Mouse (Mus musculus): ENCODE results near the gene Cnnm1. TPM values are rescaled to one million over a fixed set of nuclear protein-coding genes. Genes with fewer than 3 reads are reported as not detected.

Gene Cnnm1
- polyA plus RNA-seq, 1 experiment from 2014 or later: 0.11 TPM

GRCm38 (mm10) chr19:43513874-43514273, 73.6 kb downstream of the Cnnm1 start:
- peaks cover 17% of the 10 kb centered on the region for H3K4me1 ChIP-seq
- no peak overlapping the region for H3K27ac ChIP-seq (replicated peaks)
- no peaks in the 10 kb centered on the region for H3K9me3 ChIP-seq
- H3K9ac ChIP-seq: no peak overlapping the region
- no peak overlapping the region for H3K4me3 ChIP-seq
- WGBS: 87% methylated on average over 8 of the region's 8 CpGs
- peaks cover 80% of the 10 kb centered on the region for H3K36me3 ChIP-seq
- no peaks in the 10 kb centered on the region for H3K27me3 ChIP-seq (replicated peaks)
- ATAC-seq (ENCODE audit: extremely low read depth, insufficient number of reproducible peaks, low FRiP score, low TSS enrichment): no peak
- no peak overlapping the region for H3K4me2 ChIP-seq

- peaks cover 34% of the 10 kb centered on the region for H3K4me1 ChIP-seq
- no peak overlapping the region for H3K4me3 ChIP-seq
- H3K9ac ChIP-seq: no peak overlapping the region
- no peaks in the 10 kb centered on the region for H3K9me3 ChIP-seq
- H3K27ac ChIP-seq (replicated peaks): no peak overlapping the region
- 90% methylated on average over 23 of the region's 23 CpGs for WGBS
- no peak for ATAC-seq (ENCODE audit: extremely low read depth, insufficient number of reproducible peaks, low FRiP score, low TSS enrichment)
- no peaks in the 10 kb centered on the region for H3K27me3 ChIP-seq (replicated peaks)
- peaks cover 60% of the 10 kb centered on the region for H3K36me3 ChIP-seq
- H3K4me2 ChIP-seq: no peak overlapping the region
These were observed 75.6 kb downstream of the Cnnm1 start for GRCm38 (mm10) chr19:43515668-43516396.

- whole genome bisulfite sequencing: 63% methylated on average over 14 of the region's 14 CpGs
- H3K4me1 ChIP-seq: peaks cover 41% of the 10 kb centered on the region
- no peaks in the 10 kb centered on the region for H3K9me3 ChIP-seq
- H3K36me3 ChIP-seq: peaks cover 54% of the 10 kb centered on the region
- H3K27ac ChIP-seq (replicated peaks): no peak overlapping the region
- no peaks in the 10 kb centered on the region for H3K27me3 ChIP-seq (replicated peaks)
- no peak for ATAC-seq (ENCODE audit: extremely low read depth, insufficient number of reproducible peaks, low FRiP score, low TSS enrichment)
- H3K4me3 ChIP-seq: no peak overlapping the region
- H3K9ac ChIP-seq: 0 out of 2 replicates have a peak overlapping the region, but pooled peaks have one; percentile 24
- no peak overlapping the region for H3K4me2 ChIP-seq
These were observed 76.3 kb downstream of the Cnnm1 start for GRCm38 (mm10) chr19:43516397-43517035.

- Histone ChIP-seq H3K4me1 (peaks cover 49% of the 10 kb centered on the region), H3K27ac (replicated peaks) (no peak overlapping the region), H3K4me2 (no peak overlapping the region), H3K9ac (no peak overlapping the region), H3K4me3 (no peak overlapping the region), H3K27me3 (replicated peaks) (no peaks in the 10 kb centered on the region), H3K9me3 (no peaks in the 10 kb centered on the region), H3K36me3 (peaks cover 46% of the 10 kb centered on the region)
- ATAC-seq (ENCODE audit: extremely low read depth, insufficient number of reproducible peaks, low FRiP score, low TSS enrichment): no peak
- 88% methylated on average over 6 of the region's 6 CpGs for WGBS
These were observed 77.1 kb downstream of the Cnnm1 start for GRCm38 (mm10) chr19:43517320-43517719.

- H3K9me3 ChIP-seq: no peaks in the 10 kb centered on the region
- no peak overlapping the region for H3K4me3 ChIP-seq
- H3K36me3 ChIP-seq: peaks cover 41% of the 10 kb centered on the region
- no peak for ATAC-seq (ENCODE audit: extremely low read depth, insufficient number of reproducible peaks, low FRiP score, low TSS enrichment)
- no peak overlapping the region for H3K27ac ChIP-seq (replicated peaks)
- H3K9ac ChIP-seq: no peak overlapping the region
- no peak overlapping the region for H3K4me2 ChIP-seq
- WGBS: 77% methylated on average over 7 of the region's 7 CpGs
- H3K4me1 ChIP-seq: peaks cover 54% of the 10 kb centered on the region
- no peaks in the 10 kb centered on the region for H3K27me3 ChIP-seq (replicated peaks)
These were observed 77.6 kb downstream of the Cnnm1 start for GRCm38 (mm10) chr19:43517808-43518207.

GRCm38 (mm10) chr19:43518261-43518660, 78.0 kb downstream of the Cnnm1 start:
- Histone ChIP-seq H3K4me1 (peaks cover 56% of the 10 kb centered on the region), H3K36me3 (peaks cover 36% of the 10 kb centered on the region), H3K9ac (no peak overlapping the region), H3K4me2 (no peak overlapping the region), H3K4me3 (no peak overlapping the region), H3K27ac (replicated peaks) (no peak overlapping the region), H3K27me3 (replicated peaks) (no peaks in the 10 kb centered on the region), H3K9me3 (no peaks in the 10 kb centered on the region)
- 78% methylated on average over 7 of the region's 7 CpGs for WGBS
- no peak for ATAC-seq (ENCODE audit: extremely low read depth, insufficient number of reproducible peaks, low FRiP score, low TSS enrichment)

GRCm38 (mm10) chr19:43519226-43519625, 79.0 kb downstream of the Cnnm1 start:
- Histone ChIP-seq H3K4me2 (no peak overlapping the region), H3K27ac (replicated peaks) (no peak overlapping the region), H3K9me3 (no peaks in the 10 kb centered on the region), H3K4me3 (no peak overlapping the region), H3K9ac (no peak overlapping the region), H3K27me3 (replicated peaks) (no peaks in the 10 kb centered on the region), H3K36me3 (peaks cover 27% of the 10 kb centered on the region), H3K4me1 (peaks cover 61% of the 10 kb centered on the region)
- ATAC-seq (ENCODE audit: extremely low read depth, insufficient number of reproducible peaks, low FRiP score, low TSS enrichment): no peak
- 80% methylated on average over 10 of the region's 10 CpGs for WGBS

GRCm38 (mm10) chr19:43520402-43520801, 80.2 kb downstream of the Cnnm1 start:
- Histone ChIP-seq H3K27me3 (replicated peaks) (no peaks in the 10 kb centered on the region), H3K9me3 (no peaks in the 10 kb centered on the region), H3K36me3 (peaks cover 15% of the 10 kb centered on the region), H3K4me3 (peak overlapping the region; percentile 27), H3K4me2 (peak overlapping the region; percentile 77), H3K9ac (peak overlapping the region; percentile 61), H3K4me1 (peaks cover 67% of the 10 kb centered on the region), H3K27ac (replicated peaks) (peak overlapping the region; percentile 71)
- 24% methylated on average over 9 of the region's 10 CpGs for WGBS
- ATAC-seq (ENCODE audit: extremely low read depth, insufficient number of reproducible peaks, low FRiP score, low TSS enrichment): no peak

GRCm38 (mm10) chr19:43521362-43521761, 81.1 kb downstream of the Cnnm1 start:
- 50% methylated on average over 8 of the region's 8 CpGs for WGBS
- H3K9me3 ChIP-seq: no peaks in the 10 kb centered on the region
- H3K4me3 ChIP-seq: peak overlapping the region; percentile 20; the same call in 1 of the 2 replicates
- H3K27ac ChIP-seq (replicated peaks): peak overlapping the region; percentile 71; the same call in 1 of the 2 replicates
- peak overlapping the region; percentile 61; the same call in 1 of the 2 replicates for H3K9ac ChIP-seq
- H3K36me3 ChIP-seq: peaks cover 10% of the 10 kb centered on the region
- peaks cover 63% of the 10 kb centered on the region for H3K4me1 ChIP-seq
- H3K27me3 ChIP-seq (replicated peaks): no peaks in the 10 kb centered on the region
- H3K4me2 ChIP-seq: peak overlapping the region; percentile 77
- ATAC-seq (ENCODE audit: extremely low read depth, insufficient number of reproducible peaks, low FRiP score, low TSS enrichment): no peak

GRCm38 (mm10) chr19:43521996-43522395, 81.8 kb downstream of the Cnnm1 start:
- ATAC-seq (ENCODE audit: extremely low read depth, insufficient number of reproducible peaks, low FRiP score, low TSS enrichment): no peak
- 73% methylated on average over 9 of the region's 9 CpGs for WGBS
- peak overlapping the region; percentile 78; the same call in 1 of the 2 replicates for H3K4me3 ChIP-seq
- H3K4me1 ChIP-seq: peaks cover 61% of the 10 kb centered on the region
- peak overlapping the region; percentile 55 for H3K9ac ChIP-seq
- H3K27me3 ChIP-seq (replicated peaks): no peaks in the 10 kb centered on the region
- peak overlapping the region; percentile 77 for H3K4me2 ChIP-seq
- H3K9me3 ChIP-seq: no peaks in the 10 kb centered on the region
- 0 out of 2 replicates have a peak overlapping the region, but pooled peaks have one; percentile 46 for H3K27ac ChIP-seq (replicated peaks)
- peaks cover 10% of the 10 kb centered on the region for H3K36me3 ChIP-seq

- Histone ChIP-seq H3K27me3 (replicated peaks) (no peaks in the 10 kb centered on the region), H3K36me3 (peaks cover 2% of the 10 kb centered on the region; the same call in 1 of the 2 replicates), H3K4me2 (peak overlapping the region; percentile 77), H3K9ac (peak overlapping the region; percentile 86), H3K4me3 (peak overlapping the region; percentile 78), H3K4me1 (peaks cover 65% of the 10 kb centered on the region), H3K27ac (replicated peaks) (peak overlapping the region; percentile 86), H3K9me3 (no peaks in the 10 kb centered on the region)
- ATAC-seq (ENCODE audit: extremely low read depth, insufficient number of reproducible peaks, low FRiP score, low TSS enrichment): no peak
- 3% methylated on average over 12 of the region's 12 CpGs for WGBS
These were observed 83.3 kb downstream of the Cnnm1 start for GRCm38 (mm10) chr19:43523551-43523950.

All from heart, embryonic 13.5 days (tissue).